Mouse (Mus musculus) T-cell, adult 66 days (primary cell): ENCODE data around the gene Itch. TPM values are rescaled to one million over a fixed set of nuclear protein-coding genes. Genes with fewer than 3 reads are reported as not detected.

Source experiments
- total RNA-seq, 2 experiments: library from RNA; stranded (reverse); gene quantifications; 3 replicates in 1 of 2; 4 replicates in 1 of 2; pipeline ENCODE4 v1.2.4; 2023

Itch gene
- 10 to 100 TPM; 79.6 to 90.1 TPM for total RNA-seq

GRCm38 (mm10) chr2:155133011-155133976, at the start of gene Itch:
Gene Itch, plus strand, starts transcription at chr2:155133509.

DNA sequence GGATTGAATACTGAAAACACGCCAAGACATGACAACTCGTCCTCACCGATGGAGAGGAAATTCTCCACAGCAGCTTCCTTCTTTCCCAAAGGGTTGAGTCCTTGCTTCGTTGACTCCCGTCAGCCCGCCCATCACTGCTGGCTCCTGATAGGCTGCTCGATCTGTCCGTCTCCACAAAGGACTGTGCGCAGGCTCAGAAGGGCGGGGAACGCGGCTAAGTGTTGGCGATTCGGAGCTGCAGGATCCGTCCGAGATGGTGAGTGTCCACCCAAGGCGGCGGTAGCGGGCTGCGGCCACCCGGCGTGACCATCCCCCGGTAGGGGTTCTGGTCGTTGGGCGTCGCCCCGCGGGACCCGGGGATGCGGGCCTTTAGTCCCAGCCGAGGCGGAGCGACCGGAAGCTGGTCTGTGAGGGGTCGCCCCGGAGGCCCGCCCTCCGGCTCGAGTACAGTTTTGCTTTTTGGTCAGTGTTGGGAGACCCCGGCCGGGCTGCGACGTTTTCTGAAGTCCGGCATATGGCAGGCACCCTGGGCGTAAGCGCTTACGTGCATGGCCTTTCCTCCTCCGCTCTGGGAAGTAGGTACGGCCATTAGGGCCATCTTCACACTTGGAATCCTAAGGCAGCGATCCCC, 103.2 kb downstream of the Itch start, which contains the start of gene Dynlrb1:
TSS of gene Dynlrb1 (plus strand) at position 172 of the 631 bp plus-strand sequence.

DNA sequence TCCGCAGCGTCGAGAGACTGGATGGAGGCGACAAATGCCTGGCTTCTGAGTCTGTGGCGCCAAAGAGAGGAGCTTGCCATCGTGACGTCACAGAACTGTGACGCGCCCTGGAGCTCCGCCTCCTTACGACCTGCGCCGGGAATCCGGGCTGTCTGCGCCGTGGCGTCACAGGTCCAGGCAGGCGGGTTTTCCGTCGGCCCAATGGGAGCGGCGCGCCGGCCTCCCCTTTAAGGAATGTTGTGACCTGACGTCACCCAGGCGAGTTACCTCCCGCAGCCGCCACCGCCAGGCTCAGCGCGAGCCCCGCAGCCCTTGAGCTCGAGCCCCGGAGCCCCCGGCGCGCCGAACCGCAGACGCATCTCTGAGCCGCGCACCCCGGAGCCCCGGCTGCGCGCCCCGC, 142.9 kb downstream of the Itch start, which contains the start of gene Map1lc3a:
TSS of gene Map1lc3a (plus strand) at position 103 of the 400 bp plus-strand sequence.

Other genes starting within 250 kb of the Itch start
- 100 to 1,000 TPM in 1 of 2 experiments, 10 to 100 TPM in 1; 92.9 to 101 TPM for gene Eif2s2, start 240.6 kb upstream of the Itch start, total RNA-seq
- gene Gm14226, start 115.2 kb upstream of the Itch start, total RNA-seq = not detected
- gene Ahcy, start 59.0 kb upstream of the Itch start, total RNA-seq = 10 to 100 TPM; 28.2 to 31.6 TPM
- 100 to 1,000 TPM in 1 of 2 experiments, 10 to 100 TPM in 1; 84.2 to 106 TPM for gene Dynlrb1, start 103.0 kb downstream of the Itch start, total RNA-seq
- gene Map1lc3a, start 142.8 kb downstream of the Itch start, total RNA-seq = 10 to 100 TPM; 23.4 to 25.8 TPM
- gene Pigu, start 223.9 kb downstream of the Itch start, total RNA-seq = 10 to 100 TPM; 24.3 to 24.8 TPM
- 10 to 100 TPM; 75.9 to 79.9 TPM for gene Trp53inp2, start 247.6 kb downstream of the Itch start, total RNA-seq